Mouse (Mus musculus): ENCODE measurements around the gene Lce6a.

Lce6a gene

DNA sequence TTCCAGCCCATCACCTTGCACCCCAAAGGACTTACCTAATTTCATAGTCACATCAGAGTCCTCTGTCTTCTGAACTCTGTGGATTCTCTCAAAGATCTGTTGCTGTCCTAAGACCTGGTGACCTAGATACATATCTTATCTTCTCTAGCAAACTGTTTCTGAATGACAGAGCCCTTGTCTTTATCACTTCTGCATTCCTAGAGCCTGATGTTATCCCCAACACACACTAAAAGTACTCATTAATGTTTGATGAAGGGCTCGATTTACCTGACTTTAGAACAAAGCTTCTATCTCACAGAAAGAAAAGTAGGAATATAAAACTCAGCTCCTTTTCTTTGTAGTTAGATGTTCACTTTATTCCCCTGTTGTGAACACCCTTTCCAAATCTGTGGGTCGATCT, at the start of gene Lce6a:
Lce6a (minus strand) TSS at position 101 of the 400 bp plus-strand sequence.
- DNase-seq (ENCODE audit: low read depth) = no peak

- DNase-seq (ENCODE audit: low read depth) = no peak
These were observed 48.8 kb upstream of the Lce6a start, which contains the start of gene Lce1a2 for GRCm38 (mm10) chr3:92670215-92670614. TSS of gene Lce1a2 (minus strand) at chr3:92670315.

- DNase-seq (ENCODE audit: low read depth) = no peak
These were observed 35.4 kb upstream of the Lce6a start, which contains the start of gene Lce1b for GRCm38 (mm10) chr3:92656826-92657225. TSS of gene Lce1b (minus strand) at chr3:92656926.

- DNase-seq (ENCODE audit: low read depth) = no peak
These were observed 26.7 kb upstream of the Lce6a start, which contains the start of gene Lce1a1 for GRCm38 (mm10) chr3:92648207-92648606. TSS of gene Lce1a1 (minus strand) at chr3:92648307.

DNA sequence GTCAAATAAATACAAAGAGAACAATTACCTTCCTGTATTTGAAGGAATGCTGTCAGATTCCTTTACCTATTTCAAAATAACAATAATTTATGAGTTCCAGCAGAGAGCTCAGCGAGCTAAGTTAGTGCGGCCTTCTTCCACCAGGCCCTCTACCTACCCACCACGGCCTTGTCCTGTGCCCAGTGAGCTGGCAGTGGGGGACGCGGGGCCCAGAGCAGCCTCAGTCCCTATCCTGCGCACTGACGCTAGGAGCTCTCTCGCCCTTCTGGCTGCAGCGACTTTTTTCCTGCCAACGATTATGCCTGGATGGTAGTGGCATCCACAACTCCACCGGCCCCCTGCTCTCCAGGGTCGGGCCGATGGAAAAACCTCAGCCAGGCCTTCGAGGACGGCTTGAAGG, 18.4 kb upstream of the Lce6a start:
- no peak for DNase-seq (ENCODE audit: low read depth)

DNA sequence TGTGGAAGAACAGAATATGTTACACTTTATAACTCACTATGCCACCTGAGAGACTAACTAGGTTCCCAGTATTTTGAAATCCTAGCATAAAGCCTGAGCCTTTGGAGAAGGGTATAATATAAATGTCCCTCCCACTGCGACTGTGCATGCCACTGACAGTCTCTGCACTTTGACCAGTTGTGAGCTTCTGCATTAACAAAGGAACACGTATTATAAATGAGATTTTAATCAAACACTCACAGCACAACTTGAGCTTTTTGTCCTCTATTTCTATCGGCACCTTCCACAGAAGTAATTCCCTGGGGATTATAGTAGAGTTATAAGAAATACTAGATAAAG, 17.2 kb upstream of the Lce6a start:
- no peak for DNase-seq (ENCODE audit: low read depth)

DNA sequence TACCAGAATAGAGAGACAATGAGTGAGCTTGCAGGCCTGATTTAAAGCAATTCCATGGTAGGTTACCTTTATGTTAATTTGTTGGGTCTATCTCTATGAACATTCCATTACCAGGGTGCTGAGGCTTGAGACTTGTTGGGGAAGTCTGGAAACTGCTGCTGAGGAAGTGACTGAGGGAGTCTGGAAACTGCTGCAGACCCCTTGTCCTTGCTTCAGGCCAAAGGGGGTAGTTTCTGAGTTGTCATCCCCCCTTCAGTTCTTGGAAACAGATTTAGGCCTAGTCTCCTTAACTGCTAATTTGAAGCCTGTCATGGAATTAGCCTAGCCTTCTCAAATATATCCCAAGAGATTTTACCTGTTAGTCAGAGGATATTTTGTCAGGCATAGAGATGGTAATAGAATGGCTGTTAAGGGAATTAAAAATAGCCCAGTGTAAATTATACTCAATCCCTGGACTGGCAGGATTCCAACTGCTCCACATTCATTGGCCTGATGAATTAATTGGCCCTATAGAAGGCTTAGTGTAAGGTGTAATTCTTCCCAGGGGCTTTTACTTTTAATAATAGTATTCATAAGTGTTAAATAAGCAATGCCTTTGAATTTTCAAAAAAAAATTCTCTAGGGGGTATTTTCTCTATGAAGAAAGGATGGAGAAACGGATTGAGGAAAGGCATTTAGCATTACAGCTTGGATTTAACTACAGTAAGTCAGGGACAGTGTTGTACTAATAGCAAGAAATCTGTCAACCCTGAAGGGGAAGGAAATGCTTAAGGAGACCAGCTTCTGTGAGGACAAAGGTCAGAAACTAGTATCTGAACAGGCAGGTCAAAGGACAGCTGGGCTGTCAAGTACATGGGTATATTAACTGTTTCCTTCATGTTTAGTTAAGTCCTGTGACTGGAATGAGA, 16.5 kb upstream of the Lce6a start:
- no peak for DNase-seq (ENCODE audit: low read depth)

GRCm38 (mm10) chr3:92609804-92610203, 11.7 kb downstream of the Lce6a start:
- DNase-seq (ENCODE audit: low read depth) = no peak

- no peak for DNase-seq (ENCODE audit: low read depth)
These were observed 14.1 kb downstream of the Lce6a start, which contains the start of gene 2210017I01Rik for GRCm38 (mm10) chr3:92607392-92607791. TSS of gene 2210017I01Rik (minus strand) at chr3:92607492.

DNA sequence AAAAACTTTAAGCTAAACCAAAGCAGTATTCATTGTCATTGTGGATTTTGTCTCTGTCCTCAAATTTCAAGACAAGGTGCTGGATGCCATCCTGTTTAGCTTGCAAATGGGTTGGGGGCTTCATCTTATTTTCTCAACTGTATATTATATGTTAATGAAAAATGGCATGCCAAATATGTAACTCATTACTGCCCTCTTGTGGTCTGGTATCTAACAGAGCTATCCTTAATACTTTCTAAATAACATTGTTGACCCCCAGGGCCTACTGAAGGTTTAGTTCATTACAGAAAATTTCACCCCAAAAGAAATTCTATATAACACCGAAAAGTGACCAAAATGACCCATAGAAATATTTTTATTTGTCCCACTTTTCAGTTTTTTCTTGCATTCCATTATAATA, 19.3 kb downstream of the Lce6a start:
- peak; percentile 44 for DNase-seq (ENCODE audit: low read depth)

DNA sequence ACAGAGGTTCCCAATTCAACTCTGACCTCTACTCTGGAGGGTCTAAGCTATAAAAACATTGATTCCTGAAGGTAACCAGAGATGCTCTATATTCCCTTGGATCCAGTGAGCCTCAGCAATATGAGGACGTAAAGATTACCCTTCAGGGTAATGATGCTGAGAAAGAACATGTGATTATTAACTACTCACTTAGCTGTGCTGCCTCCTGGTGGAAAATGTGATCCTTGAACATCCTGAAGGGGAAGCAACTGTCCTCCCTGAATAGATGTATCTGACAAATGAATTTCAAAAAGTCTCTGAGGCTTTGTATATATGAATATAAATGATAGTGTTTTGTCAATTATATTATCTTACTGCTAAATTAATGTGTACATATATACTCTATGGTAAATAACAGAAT, 21.0 kb downstream of the Lce6a start:
- no peak for DNase-seq (ENCODE audit: low read depth)

- DNase-seq (ENCODE audit: low read depth) = no peak
These were observed 21.5 kb downstream of the Lce6a start for GRCm38 (mm10) chr3:92599973-92600372.

- DNase-seq (ENCODE audit: low read depth) = no peak
These were observed 23.0 kb downstream of the Lce6a start for GRCm38 (mm10) chr3:92598429-92598828.

DNA sequence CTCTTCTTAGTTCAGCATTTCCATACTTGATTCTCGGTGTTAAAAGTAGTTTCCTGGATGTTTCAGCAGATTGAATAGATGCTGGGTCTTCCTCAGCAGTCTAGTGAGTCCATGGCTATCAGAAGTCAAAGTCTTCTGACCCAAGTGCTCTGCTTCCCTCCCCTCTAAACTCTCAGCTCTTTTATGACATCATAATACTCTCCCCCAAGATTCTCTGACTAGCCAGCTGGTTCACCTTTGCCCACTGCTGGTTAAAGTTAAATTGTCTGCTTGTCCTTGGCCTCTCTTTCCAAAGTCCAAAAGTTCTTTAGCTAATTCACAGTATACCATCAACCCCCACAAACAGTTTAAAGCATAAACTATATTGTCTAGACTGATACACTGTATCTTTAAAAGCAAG, 32.6 kb downstream of the Lce6a start, which contains the start of gene Smcp:
Smcp (minus strand) TSS at position 140 of the 400 bp plus-strand sequence.
- DNase-seq (ENCODE audit: low read depth) = no peak

GRCm38 (mm10) chr3:92587190-92587589, 34.3 kb downstream of the Lce6a start:
- no peak for DNase-seq (ENCODE audit: low read depth)

- DNase-seq (ENCODE audit: low read depth) = no peak
These were observed 36.4 kb downstream of the Lce6a start for GRCm38 (mm10) chr3:92585055-92585454.

DNA sequence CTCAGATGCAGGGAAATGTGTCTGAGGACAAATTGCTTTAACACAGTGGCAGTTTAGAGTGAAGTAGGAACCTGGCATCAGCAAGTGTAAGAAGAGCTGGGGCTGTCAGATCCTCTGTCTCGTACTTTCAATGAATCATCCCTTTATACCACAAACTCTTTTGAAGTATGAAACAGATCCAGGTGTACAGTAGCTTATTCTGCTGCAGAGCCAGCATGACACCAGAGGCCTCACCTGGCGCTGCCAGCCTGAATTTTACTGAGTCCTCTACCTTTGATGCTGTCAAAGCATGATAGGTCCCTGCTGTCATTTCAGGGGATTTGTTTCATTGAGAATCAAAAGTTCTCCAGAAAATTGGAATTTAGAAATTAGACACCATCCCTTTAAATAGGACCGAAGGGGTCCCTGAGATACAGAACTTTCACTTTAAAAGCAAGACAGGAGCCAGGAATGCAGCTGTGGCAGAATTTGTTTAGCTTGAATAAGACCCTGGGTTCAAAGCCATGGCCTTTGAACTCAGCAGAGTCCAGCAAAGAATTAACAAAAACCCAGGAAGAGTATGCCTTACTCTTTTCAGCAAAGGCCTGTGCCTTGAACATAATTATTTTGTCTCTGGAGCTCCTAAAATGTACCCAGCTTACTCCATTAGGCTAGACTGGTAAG, 38.2 kb downstream of the Lce6a start:
- no peak for DNase-seq (ENCODE audit: low read depth)

DNA sequence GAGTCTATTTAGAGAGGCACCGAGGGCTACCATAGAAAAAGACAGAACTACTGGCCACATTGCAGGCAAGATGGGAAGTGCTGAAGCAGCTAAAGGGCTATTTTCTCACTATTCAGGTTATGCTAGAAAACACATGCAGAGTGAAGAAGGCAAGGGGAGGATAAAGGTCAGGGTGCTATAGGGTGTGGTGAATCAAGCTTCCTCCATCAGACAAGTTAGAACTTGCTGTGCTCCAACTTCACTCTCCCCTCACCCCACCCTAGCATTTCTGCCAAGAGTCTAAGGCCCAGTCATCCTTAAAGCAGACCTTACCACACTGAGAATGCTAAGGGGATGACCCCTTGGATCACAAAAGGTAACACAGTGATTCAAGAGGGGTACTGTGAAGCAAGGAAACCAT, 42.0 kb downstream of the Lce6a start:
- no peak for DNase-seq (ENCODE audit: low read depth)

GRCm38 (mm10) chr3:92578652-92579413, 42.6 kb downstream of the Lce6a start:
- no peak for DNase-seq (ENCODE audit: low read depth)

DNA sequence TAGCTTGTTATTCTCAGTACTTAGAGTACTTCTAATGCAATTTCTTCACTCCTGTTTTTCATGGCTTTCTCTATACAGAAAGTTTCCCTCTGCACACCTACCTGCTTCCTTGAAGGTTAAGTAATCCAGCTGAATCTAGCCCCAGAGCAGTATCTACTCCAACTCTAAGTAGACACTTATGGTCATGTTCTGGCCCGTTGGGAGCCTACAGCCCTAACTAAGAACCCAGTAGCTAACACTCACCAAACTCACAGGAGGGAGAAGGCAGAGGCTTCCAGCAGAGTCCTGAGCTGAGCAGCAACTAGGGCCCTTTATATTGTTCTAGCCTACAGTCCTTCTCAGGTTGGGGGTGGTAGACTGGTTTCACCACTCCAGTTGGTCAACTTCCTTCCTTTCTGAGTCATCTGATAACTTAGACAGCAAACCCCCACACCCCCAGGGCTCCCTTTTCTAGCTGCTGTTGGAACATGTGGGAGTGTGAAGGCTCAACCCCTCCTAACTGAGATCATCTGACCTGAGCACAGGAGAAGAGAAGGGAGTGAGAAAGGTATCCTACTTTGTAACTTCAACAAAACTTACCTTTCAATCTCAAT, 47.9 kb downstream of the Lce6a start, which contains the start of gene Ivl:
Ivl (minus strand) TSS at position 287 of the 593 bp plus-strand sequence.
- no peak for DNase-seq (ENCODE audit: low read depth)

DNA sequence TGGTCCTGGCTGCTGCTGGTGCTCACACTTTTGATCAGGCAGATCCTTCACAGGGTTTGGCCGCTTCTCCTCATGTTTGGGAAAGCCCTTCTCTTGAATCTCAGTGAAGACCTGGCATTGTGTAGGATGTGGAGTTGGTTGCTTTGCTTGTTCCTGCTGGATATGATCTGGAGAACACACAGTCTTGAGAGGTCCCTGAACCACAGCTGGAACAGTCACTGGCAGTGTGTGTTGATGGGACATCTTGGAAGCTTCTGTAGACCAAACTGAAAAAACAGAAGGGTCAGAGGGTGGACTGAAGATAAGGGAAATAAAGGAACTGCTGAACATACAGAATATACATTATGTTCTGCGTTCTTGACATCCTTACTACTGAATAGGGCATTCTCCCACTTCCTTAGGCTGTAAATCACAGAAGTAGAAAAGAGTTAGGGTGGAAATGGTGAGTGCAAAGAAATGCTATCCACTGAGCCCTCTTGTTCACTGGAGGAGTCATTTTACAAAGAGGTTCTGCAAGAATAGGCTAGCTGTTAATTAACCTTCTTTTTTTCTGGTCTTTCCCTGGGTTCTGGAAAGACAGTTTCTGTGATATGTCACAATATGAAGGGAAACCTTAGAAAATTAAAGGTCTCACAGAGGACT, 48.8 kb downstream of the Lce6a start:
- no peak for DNase-seq (ENCODE audit: low read depth)

All from NIH3T3 (cell line).